Mouse (Mus musculus): ENCODE data around the gene Gm10961. TPM values are rescaled to one million over a fixed set of nuclear protein-coding genes. Genes with fewer than 3 reads are reported as not detected.

The Gm10961 gene
- polyA plus RNA-seq, 1 experiment from 2014 or later, result not detected

- Histone ChIP-seq H3K4me1 (peaks cover 18% of the 10 kb centered on the region), H3K9me3 (replicated peaks) (no peaks in the 10 kb centered on the region), H3K4me2 (no peak overlapping the region), H3K4me3 (replicated peaks) (no peak overlapping the region), H3K9ac (replicated peaks) (no peak overlapping the region), H3K36me3 (no peaks in the 10 kb centered on the region), H3K27ac (replicated peaks) (no peak overlapping the region), H3K27me3 (replicated peaks) (peaks cover 86% of the 10 kb centered on the region)
- ATAC-seq (ENCODE audit: low FRiP score), result no peak
- WGBS, result under 1% methylated on average over 26 of the region's 26 CpGs
Measured at GRCm38 (mm10) chr3:107596559-107596958, 34.6 kb upstream of the Gm10961 start.

GRCm38 (mm10) chr3:107597134-107597533 is 34.0 kb upstream of the Gm10961 start:
- no peak overlapping the region for H3K4me2 ChIP-seq
- H3K9ac ChIP-seq (replicated peaks), result no peak overlapping the region
- H3K4me1 ChIP-seq, result peaks cover 18% of the 10 kb centered on the region
- no peaks in the 10 kb centered on the region for H3K9me3 ChIP-seq (replicated peaks)
- H3K4me3 ChIP-seq (replicated peaks), result no peak overlapping the region
- 1% methylated on average over 23 of the region's 24 CpGs for WGBS
- H3K36me3 ChIP-seq, result no peaks in the 10 kb centered on the region
- H3K27ac ChIP-seq (replicated peaks), result no peak overlapping the region
- no peak for ATAC-seq (ENCODE audit: low FRiP score)
- peaks cover 86% of the 10 kb centered on the region for H3K27me3 ChIP-seq (replicated peaks)

GRCm38 (mm10) chr3:107597586-107598389 is 33.3 kb upstream of the Gm10961 start:
- no peak for ATAC-seq (ENCODE audit: low FRiP score)

GRCm38 (mm10) chr3:107600127-107600526 is 31.0 kb upstream of the Gm10961 start:
- WGBS, result 57% methylated on average over 6 of the region's 6 CpGs
- Histone ChIP-seq H3K9me3 (replicated peaks) (no peaks in the 10 kb centered on the region), H3K4me2 (no peak overlapping the region), H3K4me1 (peaks cover 12% of the 10 kb centered on the region), H3K9ac (replicated peaks) (no peak overlapping the region), H3K27ac (replicated peaks) (no peak overlapping the region), H3K27me3 (replicated peaks) (peaks cover 66% of the 10 kb centered on the region), H3K36me3 (no peaks in the 10 kb centered on the region), H3K4me3 (replicated peaks) (no peak overlapping the region)
- ATAC-seq (ENCODE audit: low FRiP score), result no peak

More at GRCm38 (mm10) chr3:107597586-107598389, 33.3 kb upstream of the Gm10961 start:
- Histone ChIP-seq H3K4me1 (peaks cover 18% of the 10 kb centered on the region), H3K27ac (replicated peaks) (no peak overlapping the region), H3K9ac (replicated peaks) (no peak overlapping the region), H3K27me3 (replicated peaks) (peaks cover 82% of the 10 kb centered on the region), H3K4me2 (no peak overlapping the region), H3K36me3 (no peaks in the 10 kb centered on the region), H3K9me3 (replicated peaks) (no peaks in the 10 kb centered on the region), H3K4me3 (replicated peaks) (no peak overlapping the region)
- 5% methylated on average over 22 of the region's 22 CpGs for WGBS

GRCm38 (mm10) chr3:107605304-107605703 is 25.8 kb upstream of the Gm10961 start:
- no peak for ATAC-seq (ENCODE audit: low FRiP score)
- WGBS, result 7% methylated on average over 4 of the region's 4 CpGs

GRCm38 (mm10) chr3:107607221-107607620 is 23.9 kb upstream of the Gm10961 start:
- WGBS, result 70% methylated on average over 8 of the region's 8 CpGs

More at GRCm38 (mm10) chr3:107605304-107605703, 25.8 kb upstream of the Gm10961 start:
- no peak overlapping the region for H3K27ac ChIP-seq (replicated peaks)
- no peaks in the 10 kb centered on the region for H3K9me3 ChIP-seq (replicated peaks)
- H3K36me3 ChIP-seq, result 0 out of 2 replicates have a peak, but pooled peaks cover under 1% of the 10 kb centered on the region
- H3K4me1 ChIP-seq, result no peaks in the 10 kb centered on the region
- H3K27me3 ChIP-seq (replicated peaks), result peaks cover 24% of the 10 kb centered on the region
- H3K4me2 ChIP-seq, result no peak overlapping the region
- H3K9ac ChIP-seq (replicated peaks), result no peak overlapping the region
- H3K4me3 ChIP-seq (replicated peaks), result no peak overlapping the region

GRCm38 (mm10) chr3:107608808-107609207 is 22.3 kb upstream of the Gm10961 start:
- H3K27ac ChIP-seq (replicated peaks), result no peak overlapping the region
- H3K4me1 ChIP-seq, result 0 out of 2 replicates have a peak, but pooled peaks cover 4% of the 10 kb centered on the region
- H3K9ac ChIP-seq (replicated peaks), result no peak overlapping the region
- H3K27me3 ChIP-seq (replicated peaks), result peaks cover 6% of the 10 kb centered on the region; the same call in 1 of the 2 replicates
- H3K4me3 ChIP-seq (replicated peaks), result no peak overlapping the region
- H3K36me3 ChIP-seq, result peaks cover 34% of the 10 kb centered on the region
- no peaks in the 10 kb centered on the region for H3K9me3 ChIP-seq (replicated peaks)
- no peak for ATAC-seq (ENCODE audit: low FRiP score)
- H3K4me2 ChIP-seq, result no peak overlapping the region
- 73% methylated on average over 4 of the region's 4 CpGs for WGBS

More at GRCm38 (mm10) chr3:107607221-107607620, 23.9 kb upstream of the Gm10961 start:
- no peak overlapping the region for H3K9ac ChIP-seq (replicated peaks)
- H3K27ac ChIP-seq (replicated peaks), result no peak overlapping the region
- H3K9me3 ChIP-seq (replicated peaks), result no peaks in the 10 kb centered on the region
- no peak overlapping the region for H3K4me3 ChIP-seq (replicated peaks)
- no peaks in the 10 kb centered on the region for H3K4me1 ChIP-seq
- H3K4me2 ChIP-seq, result no peak overlapping the region
- H3K36me3 ChIP-seq, result peaks cover 19% of the 10 kb centered on the region
- peaks cover 9% of the 10 kb centered on the region; the same call in 1 of the 2 replicates for H3K27me3 ChIP-seq (replicated peaks)
- no peak for ATAC-seq (ENCODE audit: low FRiP score)

- Histone ChIP-seq H3K4me1 (0 out of 2 replicates have a peak, but pooled peaks cover 4% of the 10 kb centered on the region), H3K4me3 (replicated peaks) (no peak overlapping the region), H3K27me3 (replicated peaks) (peaks cover under 1% of the 10 kb centered on the region; the same call in 1 of the 2 replicates), H3K4me2 (no peak overlapping the region), H3K9ac (replicated peaks) (no peak overlapping the region), H3K9me3 (replicated peaks) (no peaks in the 10 kb centered on the region), H3K27ac (replicated peaks) (no peak overlapping the region), H3K36me3 (peaks cover 40% of the 10 kb centered on the region)
- ATAC-seq (ENCODE audit: low FRiP score), result no peak
- 39% methylated on average over 3 of the region's 3 CpGs for WGBS
Measured at GRCm38 (mm10) chr3:107609376-107609775, 21.7 kb upstream of the Gm10961 start.

GRCm38 (mm10) chr3:107611394-107611793 is 19.7 kb upstream of the Gm10961 start:
- WGBS, result 74% methylated on average over 4 of the region's 4 CpGs
- Histone ChIP-seq H3K9ac (replicated peaks) (no peak overlapping the region), H3K9me3 (replicated peaks) (no peaks in the 10 kb centered on the region), H3K36me3 (peaks cover 60% of the 10 kb centered on the region), H3K4me2 (no peak overlapping the region), H3K4me1 (0 out of 2 replicates have a peak, but pooled peaks cover 4% of the 10 kb centered on the region), H3K27me3 (replicated peaks) (no peaks in the 10 kb centered on the region), H3K27ac (replicated peaks) (no peak overlapping the region), H3K4me3 (replicated peaks) (no peak overlapping the region)
- ATAC-seq (ENCODE audit: low FRiP score), result no peak

- Histone ChIP-seq H3K9ac (replicated peaks) (no peak overlapping the region), H3K4me1 (0 out of 2 replicates have a peak, but pooled peaks cover 4% of the 10 kb centered on the region), H3K4me3 (replicated peaks) (no peak overlapping the region), H3K36me3 (peaks cover 77% of the 10 kb centered on the region), H3K27me3 (replicated peaks) (no peaks in the 10 kb centered on the region), H3K4me2 (no peak overlapping the region), H3K9me3 (replicated peaks) (no peaks in the 10 kb centered on the region), H3K27ac (replicated peaks) (no peak overlapping the region)
- WGBS, result 88% methylated on average over 11 of the region's 11 CpGs
- ATAC-seq (ENCODE audit: low FRiP score), result peak; percentile 63; the same call in 1 of the 2 replicates
Measured at GRCm38 (mm10) chr3:107612902-107613525, 18.1 kb upstream of the Gm10961 start.

GRCm38 (mm10) chr3:107617800-107618199 is 13.3 kb upstream of the Gm10961 start:
- Histone ChIP-seq H3K27ac (replicated peaks) (no peak overlapping the region), H3K27me3 (replicated peaks) (no peaks in the 10 kb centered on the region), H3K36me3 (peaks cover 96% of the 10 kb centered on the region), H3K4me1 (0 out of 2 replicates have a peak, but pooled peaks cover under 1% of the 10 kb centered on the region), H3K9ac (replicated peaks) (no peak overlapping the region), H3K4me2 (no peak overlapping the region), H3K9me3 (replicated peaks) (no peaks in the 10 kb centered on the region), H3K4me3 (replicated peaks) (no peak overlapping the region)
- WGBS, result 98% methylated on average over 3 of the region's 3 CpGs
- ATAC-seq (ENCODE audit: low FRiP score), result no peak

All from neural tube, embryonic 15.5 days (tissue).